Mouse (Mus musculus): ENCODE measurements around the gene Zar1l.

GRCm38 (mm10) chr5:150566226-150566625, 48.3 kb upstream of the Zar1l start:
- TF ChIP-seq POLR2A (IDR thresholded peaks at IDR 0.05; ENCODE audit: borderline replicate concordance, insufficient read depth, low read length) (no peak), CTCF (IDR thresholded peaks at IDR 0.05; ENCODE audit: borderline replicate concordance, insufficient read depth, low read depth, low read length) (no peak)

All from cerebellum, adult 2 months (tissue).